ENCODE assay signal across 8 mouse cellular contexts in genomic region chr5:132544176-132544995, GRCm38 (mm10). TPM values are rescaled to one million over a fixed set of nuclear protein-coding genes. Genes with fewer than 3 reads are reported as not detected.
DNase-seq lines count a peak whose midpoint lies in the region; ATAC-seq and TF ChIP-seq lines count a peak whose summit lies in the region.

No protein-coding gene starts in this region.

- H3K4me3 ChIP-seq in cortical plate, adult 2 months (ENCODE audit: insufficient read depth, low read length): peak overlapping the region; percentile 87; the same call in 1 of the 2 replicates
- peak overlapping the region; percentile 62 for H3K4me3 ChIP-seq in heart, embryonic 11.5 days (ENCODE audit: low read depth, low read length)
- peak overlapping the region; percentile 87 for H3K4me3 ChIP-seq in midbrain, embryonic 12.5 days
- peak overlapping the region; percentile 42 for H3K4me3 ChIP-seq in testis, adult 2 months (ENCODE audit: control insufficient read depth, low read depth, low read length)

- H3K4me1 ChIP-seq in cortical plate, adult 2 months (ENCODE audit: control insufficient read depth, insufficient read depth, low read length): no peaks in the 10 kb centered on the region
- no peaks in the 10 kb centered on the region; the same call in 1 of the 2 replicates for H3K4me1 ChIP-seq in heart, embryonic 11.5 days (ENCODE audit: control insufficient read depth, insufficient read depth, low read length)
- peaks cover 28% of the 10 kb centered on the region for H3K4me1 ChIP-seq in midbrain, embryonic 12.5 days
- peaks cover 13% of the 10 kb centered on the region for H3K4me1 ChIP-seq in testis, adult 2 months (ENCODE audit: control insufficient read depth, insufficient read depth, low read length)

- no peak for TF ChIP-seq CTCF in cortical plate, adult 2 months (IDR thresholded peaks at IDR 0.05; ENCODE audit: extremely low read depth, insufficient read depth, low read length)
- TF ChIP-seq CTCF in testis, adult 2 months (IDR thresholded peaks at IDR 0.05; ENCODE audit: control insufficient read depth, insufficient read depth, insufficient replicate concordance, low read depth, low read length): no peak

- 0 out of 2 replicates have a peak overlapping the region, but pooled peaks have one; percentile 79 for H3K9ac ChIP-seq in heart, embryonic 11.5 days (ENCODE audit: low read depth, low read length)
- peak overlapping the region; percentile 90; the same call in 1 of the 2 replicates for H3K9ac ChIP-seq in midbrain, embryonic 12.5 days (replicated peaks)

- H3K9me3 ChIP-seq in heart, embryonic 11.5 days (replicated peaks; ENCODE audit: control insufficient read depth, low read length): no peaks in the 10 kb centered on the region
- H3K9me3 ChIP-seq in midbrain, embryonic 12.5 days: no peaks in the 10 kb centered on the region

- peaks cover 4% of the 10 kb centered on the region; the same call in 1 of the 2 replicates for H3K27me3 ChIP-seq in heart, embryonic 11.5 days (ENCODE audit: control insufficient read depth, insufficient read depth, low read length)
- H3K27me3 ChIP-seq in midbrain, embryonic 12.5 days: peaks cover 18% of the 10 kb centered on the region
- no peaks in the 10 kb centered on the region for H3K27me3 ChIP-seq in testis, adult 2 months (ENCODE audit: control insufficient read depth, insufficient read depth, low read length)

- no peak overlapping the region for H3K27ac ChIP-seq in cortical plate, adult 2 months (ENCODE audit: insufficient read depth, low read length)
- 0 out of 2 replicates have a peak overlapping the region, but pooled peaks have one; percentile 12 for H3K27ac ChIP-seq in heart, embryonic 11.5 days (ENCODE audit: low read depth, low read length)
- peak overlapping the region; percentile 91; the same call in 1 of the 2 replicates for H3K27ac ChIP-seq in midbrain, embryonic 12.5 days (replicated peaks)
- peak overlapping the region; percentile 58 for H3K27ac ChIP-seq in testis, adult 2 months (ENCODE audit: control insufficient read depth, insufficient read depth, low read depth, low read length)

- WGBS in heart, embryonic 11.5 days (ENCODE audit: insufficient replicate concordance): 8% methylated on average over 26 of the region's 26 CpGs
- 4% methylated on average over 26 of the region's 26 CpGs for WGBS in midbrain, embryonic 12.5 days

- TF ChIP-seq POLR2A in cortical plate, adult 2 months (IDR thresholded peaks at IDR 0.05; ENCODE audit: extremely low read depth, insufficient read depth, low read length): no peak
- TF ChIP-seq POLR2A in testis, adult 2 months (IDR thresholded peaks at IDR 0.05; ENCODE audit: control insufficient read depth, low read depth, low read length): no peak

- peak overlapping the region; percentile 84 for H3K4me2 ChIP-seq in heart, embryonic 11.5 days
- H3K4me2 ChIP-seq in midbrain, embryonic 12.5 days (replicated peaks): peak overlapping the region; percentile 74

- DNase-seq in right cerebral cortex, adult 18-20 months: peak; percentile 21
- DNase-seq in right cerebral cortex, postnatal 36 days (ENCODE audit: low spot score in 2 of 2): no peak
- DNase-seq in kidney, postnatal 14 days: peak; percentile 26
- DNase-seq in c-Kit-positive CD71-positive TER-119-positive erythroid progenitor cells, embryonic 14.5 days (ENCODE audit: low spot score): no peak

- no peak for ATAC-seq in heart, embryonic 11.5 days (replicated peaks; ENCODE audit: insufficient number of reproducible peaks, low FRiP score, low TSS enrichment)
- no peak for ATAC-seq in midbrain, embryonic 12.5 days (ENCODE audit: low FRiP score, low read depth)

- H3K36me3 ChIP-seq in heart, embryonic 11.5 days (ENCODE audit: control insufficient read depth, insufficient read depth, low read length): no peaks in the 10 kb centered on the region
- no peaks in the 10 kb centered on the region for H3K36me3 ChIP-seq in midbrain, embryonic 12.5 days
- H3K36me3 ChIP-seq in testis, adult 2 months (ENCODE audit: control insufficient read depth, insufficient read depth, low read length): no peaks in the 10 kb centered on the region

RNA-seq across cellular contexts. Expression of gene Auts2, which starts 1.2 kb away (rescaled TPM):
- 28.8 and 29.7 TPM in 2 replicates for polyA plus RNA-seq in cortical plate, adult 2 months (2012; rRNA removed)
- polyA plus RNA-seq in heart, embryonic 11.5 days (2014; fragmentation: Nextera tagmentation; extraction: Ambion mirVana): 17.7 and 19.8 TPM in 2 replicates
- 75.5 and 80.6 TPM in 2 replicates for polyA plus RNA-seq in midbrain, embryonic 12.5 days (2016; fragmentation: Nextera tagmentation; extraction: Ambion mirVana)
- polyA plus RNA-seq in testis, adult 2 months (2012; rRNA removed): 3.6 and 4.3 TPM in 2 replicates

Comparison
In these comparisons a context has a peak if more than half of its experiments do, and no peak if none do; other contexts are left out.
1. DNase-seq: peak in right cerebral cortex, adult 18-20 months (single experiment) and kidney, postnatal 14 days (single experiment); none in right cerebral cortex, postnatal 36 days (0 of 2) and c-Kit-positive CD71-positive TER-119-positive erythroid progenitor cells, embryonic 14.5 days (single experiment).
2. Peak in every context shown above with its lines, with median percentiles within 50 percentile points of each other: H3K4me3 ChIP-seq.